Mouse (Mus musculus) stomach, embryonic 16.5 days (tissue): ENCODE results near the gene Tepp. TPM values are rescaled to one million over a fixed set of nuclear protein-coding genes. Genes with fewer than 3 reads are reported as not detected.

Source experiments
- ATAC-seq: fragments of 200-750 bp; cut with Nextera tagmentation; 2 replicates; pipeline ENCODE4 v1.8.0; 2017; ENCODE audit warnings: moderate number of reproducible peaks, moderate TSS enrichment; ENCODE audit not compliant: insufficient read depth, low FRiP score
- H3K27ac ChIP-seq: fragments of 300-500 bp; sonication (generic); 2 replicates; pipeline ENCODE4 v1.5.1; 2014; ENCODE audit warnings: low read length
- H3K27me3 ChIP-seq: fragments of 300-500 bp; sonication (generic); 2 replicates; pipeline ENCODE4 v1.6.1; 2014; ENCODE audit warnings: low read length, control low read depth, mixed read lengths; ENCODE audit not compliant: control insufficient read depth, insufficient read depth
- H3K36me3 ChIP-seq: fragments of 300-500 bp; sonication (generic); 2 replicates; pipeline ENCODE4 v1.6.1; 2014; ENCODE audit warnings: low read length; ENCODE audit not compliant: control insufficient read depth, insufficient read depth
- H3K4me1 ChIP-seq: fragments of 300-500 bp; sonication (generic); 2 replicates; pipeline ENCODE4 v1.6.1; 2014; ENCODE audit warnings: low read length, control low read depth, mixed read lengths; ENCODE audit not compliant: control insufficient read depth, insufficient read depth
- H3K4me2 ChIP-seq: fragments of 300-500 bp; sonication (generic); 2 replicates; pipeline ENCODE4 v1.6.1; 2014; ENCODE audit warnings: low read depth, low read length, mixed read lengths
- H3K4me3 ChIP-seq: fragments of 300-500 bp; sonication (generic); replicated peaks from 2 replicates; pipeline ENCODE4 v1.5.1; 2014; ENCODE audit warnings: mild to moderate bottlenecking, low read length
- H3K9ac ChIP-seq: fragments of 300-500 bp; sonication (generic); 2 replicates; pipeline ENCODE4 v1.6.1; 2014; ENCODE audit warnings: low read length
- H3K9me3 ChIP-seq: fragments of 300-500 bp; sonication (generic); replicated peaks from 2 replicates; pipeline ENCODE4 v1.6.1; 2016; ENCODE audit warnings: low read length, control low read depth; ENCODE audit not compliant: control insufficient read depth
- WGBS: fragments of 180-500 bp; shearing (Covaris S2); extraction: QIAGEN DNeasy Blood & Tissue Kit; methylation state at CpG from one replicate; pipeline ENCODE4 v1.1.7; 2014; 5-methylcytosine and 5-hydroxymethylcytosine counted together
- polyA plus RNA-seq: library from polyadenylated mRNA; unstranded; fragments of >200 nt; fragmentation: Nextera tagmentation; extraction: Ambion mirVana; gene quantifications from 2 replicates; pipeline ENCODE4 v1.2.1, GENCODE M21; 2015

The Tepp gene
- polyA plus RNA-seq, 1 experiment from 2014 or later, result not detected

GRCm38 (mm10) chr8:95352871-95353866 lies 42.8 kb downstream of the Tepp start:
- H3K27ac ChIP-seq, result peak overlapping the region; percentile 93
- H3K9ac ChIP-seq, result peak overlapping the region; percentile 86
- peak; percentile 27 for ATAC-seq
- H3K36me3 ChIP-seq, result no peaks in the 10 kb centered on the region
- H3K9me3 ChIP-seq, result no peaks in the 10 kb centered on the region
- 2% methylated on average over 62 of the region's 62 CpGs for WGBS
- H3K27me3 ChIP-seq, result 0 out of 2 replicates have a peak, but pooled peaks cover 3% of the 10 kb centered on the region
- peak overlapping the region; percentile 88 for H3K4me3 ChIP-seq
- H3K4me2 ChIP-seq, result peak overlapping the region; percentile 93
- peaks cover 18% of the 10 kb centered on the region for H3K4me1 ChIP-seq

GRCm38 (mm10) chr8:95354606-95355005 lies 44.2 kb downstream of the Tepp start:
- Histone ChIP-seq H3K4me2 (peak overlapping the region; percentile 93; the same call in 1 of the 2 replicates), H3K4me3 (no peak overlapping the region), H3K36me3 (no peaks in the 10 kb centered on the region), H3K4me1 (peaks cover 16% of the 10 kb centered on the region), H3K27me3 (0 out of 2 replicates have a peak, but pooled peaks cover 3% of the 10 kb centered on the region), H3K9ac (0 out of 2 replicates have a peak overlapping the region, but pooled peaks have one; percentile 14), H3K27ac (no peak overlapping the region), H3K9me3 (no peaks in the 10 kb centered on the region)
- no peak for ATAC-seq
- WGBS, result 77% methylated on average over 2 of the region's 2 CpGs

GRCm38 (mm10) chr8:95358550-95359411 lies 48.4 kb downstream of the Tepp start:
- Histone ChIP-seq H3K4me2 (no peak overlapping the region), H3K9me3 (no peaks in the 10 kb centered on the region), H3K4me1 (peaks cover 24% of the 10 kb centered on the region), H3K36me3 (no peaks in the 10 kb centered on the region), H3K27me3 (no peaks in the 10 kb centered on the region), H3K27ac (peak overlapping the region; percentile 78), H3K9ac (no peak overlapping the region), H3K4me3 (no peak overlapping the region)
- peak; percentile 71; the same call in 1 of the 2 replicates for ATAC-seq
- 32% methylated on average over 8 of the region's 8 CpGs for WGBS

- Histone ChIP-seq H3K9ac (peak overlapping the region; percentile 57), H3K4me1 (peaks cover 22% of the 10 kb centered on the region), H3K4me2 (no peak overlapping the region), H3K9me3 (no peaks in the 10 kb centered on the region), H3K4me3 (no peak overlapping the region), H3K27me3 (no peaks in the 10 kb centered on the region), H3K27ac (peak overlapping the region; percentile 78), H3K36me3 (no peaks in the 10 kb centered on the region)
- WGBS, result 45% methylated on average over 7 of the region's 7 CpGs
- ATAC-seq, result no peak
Measured at GRCm38 (mm10) chr8:95360181-95361015, 50.0 kb downstream of the Tepp start.

- Histone ChIP-seq H3K27me3 (no peaks in the 10 kb centered on the region), H3K9ac (peak overlapping the region; percentile 34; the same call in 1 of the 2 replicates), H3K9me3 (no peaks in the 10 kb centered on the region), H3K4me1 (peaks cover 22% of the 10 kb centered on the region), H3K36me3 (no peaks in the 10 kb centered on the region), H3K4me2 (no peak overlapping the region), H3K4me3 (no peak overlapping the region), H3K27ac (peak overlapping the region; percentile 78; the same call in 1 of the 2 replicates)
- no peak; the same call in 1 of the 2 replicates for ATAC-seq
- 58% methylated on average over 3 of the region's 3 CpGs for WGBS
Measured at GRCm38 (mm10) chr8:95361016-95361341, 50.6 kb downstream of the Tepp start.

GRCm38 (mm10) chr8:95362272-95362671 lies 51.9 kb downstream of the Tepp start:
- Histone ChIP-seq H3K36me3 (no peaks in the 10 kb centered on the region), H3K4me2 (no peak overlapping the region), H3K9me3 (no peaks in the 10 kb centered on the region), H3K27me3 (no peaks in the 10 kb centered on the region), H3K4me1 (peaks cover 22% of the 10 kb centered on the region), H3K9ac (no peak overlapping the region), H3K27ac (no peak overlapping the region), H3K4me3 (no peak overlapping the region)
- WGBS, result 54% methylated on average over 6 of the region's 6 CpGs
- no peak for ATAC-seq

GRCm38 (mm10) chr8:95363849-95364248 lies 53.5 kb downstream of the Tepp start:
- 95% methylated on average over 2 of the region's 2 CpGs for WGBS
- no peak overlapping the region for H3K9ac ChIP-seq
- ATAC-seq, result no peak
- H3K4me2 ChIP-seq, result no peak overlapping the region
- H3K27ac ChIP-seq, result no peak overlapping the region
- no peak overlapping the region for H3K4me3 ChIP-seq
- no peaks in the 10 kb centered on the region for H3K27me3 ChIP-seq
- no peaks in the 10 kb centered on the region for H3K36me3 ChIP-seq
- no peaks in the 10 kb centered on the region for H3K9me3 ChIP-seq
- peaks cover 18% of the 10 kb centered on the region for H3K4me1 ChIP-seq

- Histone ChIP-seq H3K9me3 (no peaks in the 10 kb centered on the region), H3K27me3 (no peaks in the 10 kb centered on the region), H3K9ac (peak overlapping the region; percentile 72), H3K4me3 (peak overlapping the region; percentile 33), H3K27ac (peak overlapping the region; percentile 33; the same call in 1 of the 2 replicates), H3K4me2 (peak overlapping the region; percentile 50), H3K36me3 (no peaks in the 10 kb centered on the region; the same call in 1 of the 2 replicates), H3K4me1 (peaks cover 18% of the 10 kb centered on the region)
- ATAC-seq, result peak; percentile 84
- 44% methylated on average over 20 of the region's 20 CpGs for WGBS
Measured at GRCm38 (mm10) chr8:95369581-95370326, 59.4 kb downstream of the Tepp start.
